Mouse (Mus musculus): ENCODE results near the gene Nfrkb.

Gene Nfrkb

DNA sequence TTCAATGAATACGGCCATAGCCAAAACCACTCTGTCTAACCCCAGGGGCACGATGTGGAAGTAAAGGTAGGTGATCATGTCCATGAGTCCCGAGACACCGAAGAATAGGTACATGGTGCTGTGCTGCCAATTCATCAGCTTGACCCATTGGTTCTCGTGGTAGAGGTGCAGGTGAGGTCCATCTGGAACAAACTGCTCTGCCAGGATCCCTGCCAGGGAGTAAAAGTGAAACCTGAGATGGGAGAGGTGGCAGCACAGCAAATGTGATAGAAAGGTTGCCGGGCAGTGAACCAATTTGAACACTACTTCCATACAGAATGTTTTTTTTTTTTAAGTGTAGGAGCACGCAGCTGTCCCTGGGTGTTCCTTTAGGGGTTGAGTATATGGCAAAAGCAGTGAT lies 43.0 kb downstream of the Nfrkb start:
- DNase-seq (ENCODE audit: extremely low read depth, low read depth), result no peak

DNA sequence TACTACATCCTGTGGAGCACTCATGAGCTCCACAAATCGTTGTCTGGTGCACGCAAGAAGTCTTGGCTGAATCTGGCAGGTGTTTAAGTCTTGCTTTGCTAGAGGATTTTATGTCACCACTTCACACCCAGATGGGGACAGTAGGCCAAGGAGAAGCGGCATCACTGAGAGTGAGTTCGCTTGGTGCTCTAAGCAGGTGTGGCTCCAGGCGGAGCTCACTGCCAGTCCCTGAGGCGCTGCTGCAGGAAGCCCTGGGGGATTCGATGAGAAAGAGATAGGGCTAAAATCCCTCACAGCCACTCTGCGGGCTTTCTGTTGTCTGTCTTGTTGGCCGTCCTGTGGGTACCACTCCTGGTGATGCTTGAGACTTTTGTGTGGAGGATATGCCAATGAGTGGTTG lies 44.0 kb downstream of the Nfrkb start:
- DNase-seq (ENCODE audit: extremely low read depth, low read depth), result no peak

DNA sequence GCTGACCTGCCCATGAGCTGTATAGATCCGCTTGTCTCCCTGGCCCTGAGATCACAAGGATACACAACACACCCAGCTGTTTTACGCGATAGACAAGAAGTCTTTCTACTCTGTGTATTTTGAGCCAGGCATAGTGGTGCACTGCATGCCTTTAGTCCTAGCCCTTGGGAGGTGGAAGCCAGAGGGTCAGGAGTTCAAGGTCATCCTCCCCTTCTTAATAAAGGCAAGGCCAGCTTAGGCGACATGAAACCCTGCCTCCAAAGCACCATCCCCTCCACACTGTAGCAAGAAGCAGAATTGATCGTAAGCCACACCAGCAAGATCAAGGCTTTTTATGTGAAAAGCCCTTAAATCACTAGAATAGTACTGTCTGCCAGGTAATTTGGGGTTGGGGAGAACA lies 45.8 kb downstream of the Nfrkb start:
- DNase-seq (ENCODE audit: extremely low read depth, low read depth), result no peak

DNA sequence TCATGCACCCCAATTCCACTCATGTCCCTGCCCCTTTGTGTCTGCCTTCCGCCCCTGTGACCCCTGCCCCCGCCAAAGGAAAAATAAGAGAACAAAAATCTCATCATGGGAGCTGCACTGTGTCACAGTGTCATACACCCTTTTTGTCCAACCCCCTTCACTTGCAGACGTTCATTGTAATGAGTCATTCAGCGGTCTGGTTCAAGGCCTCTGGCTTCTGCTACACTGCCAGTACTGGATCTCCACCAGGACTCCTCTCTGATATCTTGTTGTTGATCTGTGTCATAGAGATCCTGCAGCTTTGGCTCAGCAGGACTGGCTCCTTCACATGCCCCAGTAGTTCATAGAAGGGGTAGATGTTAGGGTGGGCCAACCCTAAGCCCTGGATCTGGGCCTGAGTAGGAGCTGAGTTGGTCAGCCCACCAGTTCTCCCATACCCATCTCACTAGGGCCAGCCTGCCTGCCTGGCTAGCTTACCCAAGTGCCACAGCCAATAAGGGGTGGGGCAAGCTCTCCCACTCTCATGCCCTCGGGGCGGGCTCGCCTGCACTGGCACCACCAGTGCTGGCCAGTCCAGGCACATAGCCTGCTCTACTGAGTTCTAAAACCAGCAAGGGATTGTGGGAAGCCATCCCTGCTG lies 46.5 kb downstream of the Nfrkb start:
- no peak for DNase-seq (ENCODE audit: extremely low read depth, low read depth)

DNA sequence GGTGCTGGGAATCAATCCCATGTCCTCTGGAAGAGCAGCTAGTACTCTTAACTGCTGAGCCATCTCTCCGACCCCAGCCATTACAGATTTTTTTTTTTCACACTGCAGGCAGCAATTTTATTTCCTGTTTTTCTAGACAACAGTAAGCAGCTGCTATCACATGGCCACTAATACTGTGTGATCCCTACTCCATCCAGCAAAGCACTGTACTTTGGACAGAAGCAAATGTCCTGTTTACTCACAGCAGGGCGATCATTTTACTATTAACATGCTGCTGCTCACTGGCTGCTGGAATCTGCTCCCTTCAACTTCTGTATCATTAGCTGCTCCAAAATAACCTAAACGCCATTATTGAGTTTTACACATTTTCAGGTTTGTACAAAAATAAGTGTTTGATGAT lies 47.4 kb downstream of the Nfrkb start:
- DNase-seq (ENCODE audit: extremely low read depth, low read depth), result no peak

DNA sequence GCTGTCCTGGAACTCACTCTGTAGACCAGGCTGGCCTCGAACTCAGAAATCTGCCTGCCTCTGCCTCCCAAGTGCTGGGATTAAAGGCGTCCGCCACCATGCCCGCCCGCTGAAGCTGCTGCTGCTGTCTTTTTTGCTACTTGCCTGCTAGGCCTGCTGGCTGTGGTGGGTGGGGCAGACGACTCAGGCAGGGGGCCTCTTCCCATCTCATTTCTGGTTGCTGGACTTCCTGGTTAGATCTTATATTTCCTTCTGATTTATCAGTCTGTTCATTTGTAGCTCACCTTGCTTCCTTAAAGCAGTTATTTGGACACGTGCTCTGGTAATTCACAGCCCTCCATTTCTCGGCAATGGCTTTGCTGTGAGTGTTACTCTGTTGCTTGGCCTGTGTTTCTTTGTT lies 49.4 kb downstream of the Nfrkb start:
- no peak for DNase-seq (ENCODE audit: extremely low read depth, low read depth)

DNA sequence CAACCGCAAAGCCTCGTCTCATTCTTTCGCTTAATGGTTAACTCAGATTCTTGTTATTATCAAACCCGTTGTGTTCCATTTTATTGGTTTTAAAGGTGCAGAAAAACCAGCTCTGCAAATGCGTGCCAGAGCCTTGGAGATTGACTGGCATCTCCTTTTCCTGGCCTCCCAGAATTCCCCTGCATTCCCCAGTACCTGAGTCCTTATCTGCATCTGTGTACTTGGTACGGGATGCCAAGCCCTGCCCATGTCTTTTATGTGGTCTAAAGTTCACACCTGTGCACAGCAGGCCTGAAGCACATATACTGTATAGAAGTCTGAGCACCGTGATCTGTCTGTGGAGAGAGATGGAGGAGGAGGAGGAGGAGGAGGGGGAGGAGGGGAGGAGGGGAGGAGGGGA lies 51.9 kb downstream of the Nfrkb start:
- no peak for DNase-seq (ENCODE audit: extremely low read depth, low read depth)

DNA sequence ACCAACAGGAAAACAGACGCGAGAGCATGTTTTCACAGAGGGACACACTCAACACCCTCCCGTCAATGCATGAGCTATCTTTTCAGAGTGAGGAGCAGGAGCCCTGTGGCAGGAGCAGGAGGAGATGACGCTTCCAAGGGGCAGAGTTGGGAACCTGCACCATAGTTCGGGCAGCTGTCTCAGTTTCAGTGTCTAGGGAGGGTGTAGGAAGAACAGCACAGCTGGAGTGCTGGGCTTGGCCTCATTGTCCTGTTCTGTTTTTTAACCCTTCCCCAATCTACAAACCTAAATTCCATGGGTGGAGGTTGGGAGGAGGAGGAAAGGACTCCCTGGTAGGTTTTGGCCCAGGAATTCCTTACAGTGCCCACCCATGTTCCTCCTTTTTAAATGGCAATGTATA lies 52.8 kb downstream of the Nfrkb start:
- DNase-seq (ENCODE audit: extremely low read depth, low read depth), result no peak

DNA sequence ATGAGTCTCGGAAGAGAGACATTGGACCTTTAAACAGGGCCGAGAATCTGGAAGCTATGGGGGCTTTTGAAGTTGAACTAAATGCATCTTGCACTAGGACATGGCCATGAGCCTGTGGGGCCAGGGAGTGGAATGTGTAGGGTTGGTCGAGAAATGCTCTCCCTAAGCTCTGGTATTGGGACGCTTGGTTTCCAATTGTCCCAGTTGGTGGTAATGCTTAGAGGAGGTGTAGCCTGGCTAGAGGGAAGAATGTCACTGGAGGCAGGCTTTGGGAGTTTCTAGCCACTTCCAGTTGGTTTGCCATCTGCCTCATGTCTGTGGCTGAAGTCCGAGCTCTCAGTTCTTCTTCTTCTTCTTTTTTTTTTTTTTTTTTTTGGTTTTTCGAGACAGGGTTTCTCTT lies 53.3 kb downstream of the Nfrkb start:
- DNase-seq (ENCODE audit: extremely low read depth, low read depth), result no peak

DNA sequence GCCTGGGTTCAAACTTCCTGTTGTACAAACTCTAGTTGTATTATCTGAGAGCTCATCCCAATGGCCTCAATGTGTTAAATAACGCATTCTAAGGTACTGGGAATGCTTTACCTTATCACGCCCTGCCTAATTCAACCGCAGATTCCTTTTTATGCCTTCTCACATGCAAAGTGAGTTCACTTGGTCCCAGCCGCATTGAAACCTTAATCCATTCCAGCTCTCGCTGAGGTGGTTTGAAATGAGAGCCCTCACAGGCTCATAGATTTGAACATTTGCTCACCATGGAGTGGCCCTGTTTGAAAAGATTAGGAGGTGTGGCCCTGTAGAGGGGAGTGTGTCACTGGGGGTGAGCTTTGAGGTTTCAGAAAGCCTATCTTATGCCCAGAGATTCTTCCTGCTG lies 54.4 kb downstream of the Nfrkb start:
- no peak for DNase-seq (ENCODE audit: extremely low read depth, low read depth)

DNA sequence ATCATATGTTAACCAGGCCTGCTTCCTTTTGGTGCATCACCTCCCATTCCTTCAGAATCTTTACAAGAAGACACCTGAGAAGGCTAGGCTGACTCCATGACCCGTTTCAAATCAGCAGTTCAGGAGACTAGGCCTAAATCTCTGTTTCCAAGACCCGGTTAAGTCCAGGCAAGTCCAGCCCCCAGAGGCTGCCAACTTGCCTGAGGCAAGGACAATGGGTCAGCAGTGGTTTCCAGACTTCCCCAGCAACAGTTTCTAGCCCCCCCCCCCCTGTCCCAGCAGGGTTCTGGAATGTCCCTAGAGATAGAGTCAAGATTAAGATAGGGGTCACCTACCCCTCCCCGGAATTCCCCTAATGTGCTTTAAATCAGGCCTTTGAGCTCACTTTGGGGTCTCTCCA lies 55.5 kb downstream of the Nfrkb start:
- no peak for DNase-seq (ENCODE audit: extremely low read depth, low read depth)

DNA sequence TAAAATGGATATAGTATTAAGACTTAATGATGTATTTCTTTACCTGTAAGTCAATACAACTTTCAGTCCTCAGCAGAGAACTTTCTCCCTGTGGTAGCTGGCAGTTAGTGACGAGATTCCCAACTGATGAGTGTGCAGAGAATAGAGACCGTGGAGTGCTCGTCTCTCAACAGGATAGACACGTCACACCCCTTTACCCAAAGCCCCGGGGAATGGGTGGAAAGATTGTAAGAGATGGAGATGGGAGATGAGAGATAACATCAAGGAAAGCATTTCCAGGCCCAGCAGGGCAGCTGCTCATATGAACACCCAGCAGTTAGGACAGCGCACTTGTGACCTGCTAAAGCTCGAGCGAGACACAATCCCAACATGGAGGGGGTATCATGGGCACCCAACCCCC lies 58.2 kb downstream of the Nfrkb start:
- DNase-seq (ENCODE audit: extremely low read depth, low read depth), result no peak

DNA sequence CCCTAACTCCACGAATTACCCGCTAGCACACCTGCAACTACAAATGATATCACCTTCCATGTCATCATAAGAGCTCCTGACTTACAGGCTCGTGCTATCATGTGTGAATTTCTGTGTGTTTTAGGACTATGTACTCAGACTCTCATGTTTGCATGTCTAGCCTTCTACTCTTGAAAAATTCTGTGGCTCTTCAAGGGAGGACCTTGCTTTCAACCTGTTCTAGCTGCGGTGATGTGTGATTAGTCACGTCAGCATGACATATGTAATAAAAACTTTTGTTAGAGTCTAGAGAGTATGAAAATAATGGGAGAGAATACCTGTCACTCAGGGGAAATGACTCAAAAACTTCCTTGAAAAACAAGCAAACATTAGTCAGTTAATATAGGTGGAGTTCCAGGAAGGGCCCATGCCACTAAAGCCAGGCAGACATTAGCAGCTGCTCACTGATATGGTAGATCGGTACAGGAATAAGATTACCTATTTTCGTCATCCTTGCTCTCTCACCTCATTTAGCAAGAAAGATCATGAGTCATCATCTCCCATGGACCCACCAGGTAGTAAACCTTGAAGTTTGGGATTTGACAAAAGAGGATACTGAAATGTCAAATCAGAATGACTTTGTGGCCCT lies 63.3 kb downstream of the Nfrkb start:
- no peak for DNase-seq (ENCODE audit: extremely low read depth, low read depth)

DNA sequence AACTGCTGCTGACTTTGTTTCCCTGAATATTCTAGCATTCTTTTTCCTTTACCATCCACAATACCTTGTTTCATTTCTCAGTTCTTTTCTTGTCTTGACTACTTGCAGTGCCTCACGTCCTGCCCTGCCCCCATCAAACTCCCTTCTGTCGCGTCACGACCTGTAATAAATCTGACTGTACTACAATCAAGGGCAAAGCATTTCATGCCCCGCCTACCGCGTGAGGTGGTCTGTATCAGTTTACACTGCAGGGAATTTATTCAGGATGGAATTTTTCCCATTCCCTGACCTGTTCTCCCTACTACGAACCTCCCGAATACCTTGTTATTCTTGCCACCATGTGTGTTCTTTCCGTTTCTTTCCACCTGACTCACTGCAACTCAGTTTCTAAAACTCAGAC lies 66.2 kb downstream of the Nfrkb start:
- DNase-seq (ENCODE audit: extremely low read depth, low read depth), result no peak

DNA sequence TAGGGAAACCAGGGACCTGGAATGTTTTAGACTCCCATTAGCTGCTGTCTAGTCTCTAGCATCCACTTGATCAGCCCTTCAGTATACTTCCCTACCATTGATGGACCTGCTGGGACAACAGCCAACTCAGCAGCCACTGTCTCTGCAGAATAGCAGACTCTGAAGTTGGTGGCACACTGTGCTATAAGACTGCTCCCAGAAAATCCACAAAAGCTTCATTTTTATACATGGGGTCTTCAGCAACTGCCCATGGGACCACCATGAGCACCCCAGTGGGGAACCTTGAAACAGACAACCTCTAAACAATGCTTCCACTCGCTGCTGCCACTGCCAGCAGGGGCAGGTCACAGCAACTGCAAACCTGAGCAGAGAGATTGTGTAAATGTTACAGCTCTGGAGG lies 68.4 kb downstream of the Nfrkb start:
- no peak for DNase-seq (ENCODE audit: extremely low read depth, low read depth)

DNA sequence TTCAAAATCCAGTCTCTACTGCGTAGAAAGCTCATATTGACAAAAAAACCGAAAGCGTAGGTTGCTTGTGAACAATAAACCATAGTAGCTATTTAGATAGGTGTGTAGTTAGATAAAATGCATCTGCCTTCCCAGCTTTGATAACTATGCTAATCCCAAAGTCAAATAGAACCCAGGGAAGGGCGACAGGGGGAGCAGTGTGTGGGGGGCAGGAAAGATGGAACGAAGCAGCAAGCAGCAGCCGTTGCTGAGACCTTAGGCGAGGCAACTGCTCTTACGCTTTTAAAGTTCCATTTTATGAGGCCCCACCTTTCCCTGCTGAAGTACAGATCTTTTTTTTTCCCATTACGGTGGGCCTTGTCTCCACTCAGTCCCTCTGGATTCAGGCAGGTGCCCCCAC lies 77.2 kb downstream of the Nfrkb start:
- DNase-seq (ENCODE audit: extremely low read depth, low read depth), result no peak

DNA sequence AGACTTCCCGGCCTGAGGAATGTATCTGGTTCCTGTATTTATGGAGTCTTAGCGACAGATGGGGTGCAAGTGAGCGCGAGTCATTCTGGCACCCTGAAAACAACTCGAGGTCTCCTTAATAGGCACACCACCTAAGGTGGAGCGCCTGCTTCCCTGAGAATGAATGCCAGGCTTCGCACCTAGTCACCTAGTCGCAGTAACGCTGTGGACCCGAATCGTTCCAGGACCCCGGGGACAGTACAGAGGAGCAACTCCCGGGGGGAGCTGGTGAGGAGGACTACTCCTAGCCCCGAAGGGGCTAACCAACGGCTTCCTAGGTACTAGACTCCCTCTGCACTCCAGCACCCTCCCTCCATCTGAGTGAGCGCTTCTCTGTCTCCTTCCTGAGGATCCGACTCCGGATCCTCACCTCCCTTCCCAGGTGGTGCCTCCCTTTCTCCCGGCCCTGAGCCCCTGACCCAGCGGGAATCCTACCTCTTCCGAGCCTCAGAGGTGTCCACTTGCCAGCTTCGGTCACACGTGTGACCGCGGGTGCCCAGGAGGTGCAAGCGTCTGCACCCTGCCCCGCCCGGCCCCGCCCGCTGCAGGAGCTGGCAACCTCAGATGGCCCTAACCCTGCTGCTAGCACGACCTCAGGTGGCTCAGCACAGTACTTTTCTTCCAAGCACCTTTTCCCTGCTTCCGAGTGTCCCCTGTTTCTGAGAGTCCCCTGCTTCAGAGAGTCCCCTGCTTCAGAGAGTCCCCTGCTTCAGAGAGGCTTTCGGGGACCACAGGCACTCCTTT lies 77.9 kb downstream of the Nfrkb start, which contains the start of gene Tmem45b:
Tmem45b (minus strand) TSS at position 771 of the 783 bp plus-strand sequence.
- DNase-seq (ENCODE audit: extremely low read depth, low read depth), result no peak
